Mouse (Mus musculus) liver, embryonic 13.5 days (tissue): ENCODE results near the gene Atp7a. TPM values are rescaled to one million over a fixed set of nuclear protein-coding genes. Genes with fewer than 3 reads are reported as not detected.
A peak's percentile ranks its signal among the peaks of the same experiment; 100 is the strongest.
"Not testable (repeated sequence)": the region's sequence is repeated elsewhere in the genome, so short reads cannot be mapped to it uniquely, and the experiment has no call there.

Source experiments
- ATAC-seq: fragments of 200-750 bp; cut with Nextera tagmentation; 2 replicates; pipeline ENCODE4 v1.8.0; 2017; ENCODE audit warnings: low read depth, mild to moderate bottlenecking, moderate number of reproducible peaks, moderate library complexity
- DNase-seq: peaks from one replicate; pipeline ENCODE4 v3.0.0; 2022
- H3K27ac ChIP-seq: fragments of 300-500 bp; sonication (generic); 2 replicates; pipeline ENCODE4 v1.5.1; 2015; ENCODE audit warnings: moderate library complexity, mild to moderate bottlenecking, inconsistent platforms
- H3K27me3 ChIP-seq: fragments of 300-500 bp; sonication (generic); 2 replicates; pipeline ENCODE4 v1.6.1; 2015; ENCODE audit warnings: mild to moderate bottlenecking, inconsistent platforms
- H3K36me3 ChIP-seq: fragments of 300-500 bp; sonication (generic); 2 replicates; pipeline ENCODE4 v1.6.1; 2015; ENCODE audit warnings: mild to moderate bottlenecking, inconsistent platforms
- H3K4me1 ChIP-seq: fragments of 300-500 bp; sonication (generic); replicated peaks from 2 replicates; pipeline ENCODE4 v1.6.1; 2015; ENCODE audit warnings: inconsistent platforms
- H3K4me2 ChIP-seq: fragments of 300-500 bp; sonication (generic); 2 replicates; pipeline ENCODE4 v1.6.1; 2015; ENCODE audit warnings: inconsistent platforms, mild to moderate bottlenecking, moderate library complexity
- H3K4me3 ChIP-seq: fragments of 300-500 bp; sonication (generic); replicated peaks from 2 replicates; pipeline ENCODE4 v1.5.1; 2015; ENCODE audit warnings: mild to moderate bottlenecking, inconsistent platforms
- H3K9ac ChIP-seq: fragments of 300-500 bp; sonication (generic); 2 replicates; pipeline ENCODE4 v1.6.1; 2015; ENCODE audit warnings: mild to moderate bottlenecking, inconsistent platforms
- H3K9me3 ChIP-seq: fragments of 300-500 bp; sonication (generic); replicated peaks from 2 replicates; pipeline ENCODE4 v1.6.1; 2016; ENCODE audit warnings: inconsistent platforms
- WGBS: fragments of 180-500 bp; shearing (Covaris S2); methylation state at CpG from one replicate; pipeline ENCODE4 v1.1.7; 2015; ENCODE audit not compliant: insufficient replicate concordance; 5-methylcytosine and 5-hydroxymethylcytosine counted together
- polyA plus RNA-seq: library from polyadenylated mRNA; unstranded; fragments of >200 nt; fragmentation: Nextera tagmentation; extraction: Ambion mirVana; gene quantifications from 2 replicates; pipeline ENCODE4 v1.2.1, GENCODE M21; 2015

The Atp7a gene
- 6.7 and 8.5 TPM in 2 replicates for polyA plus RNA-seq

DNA sequence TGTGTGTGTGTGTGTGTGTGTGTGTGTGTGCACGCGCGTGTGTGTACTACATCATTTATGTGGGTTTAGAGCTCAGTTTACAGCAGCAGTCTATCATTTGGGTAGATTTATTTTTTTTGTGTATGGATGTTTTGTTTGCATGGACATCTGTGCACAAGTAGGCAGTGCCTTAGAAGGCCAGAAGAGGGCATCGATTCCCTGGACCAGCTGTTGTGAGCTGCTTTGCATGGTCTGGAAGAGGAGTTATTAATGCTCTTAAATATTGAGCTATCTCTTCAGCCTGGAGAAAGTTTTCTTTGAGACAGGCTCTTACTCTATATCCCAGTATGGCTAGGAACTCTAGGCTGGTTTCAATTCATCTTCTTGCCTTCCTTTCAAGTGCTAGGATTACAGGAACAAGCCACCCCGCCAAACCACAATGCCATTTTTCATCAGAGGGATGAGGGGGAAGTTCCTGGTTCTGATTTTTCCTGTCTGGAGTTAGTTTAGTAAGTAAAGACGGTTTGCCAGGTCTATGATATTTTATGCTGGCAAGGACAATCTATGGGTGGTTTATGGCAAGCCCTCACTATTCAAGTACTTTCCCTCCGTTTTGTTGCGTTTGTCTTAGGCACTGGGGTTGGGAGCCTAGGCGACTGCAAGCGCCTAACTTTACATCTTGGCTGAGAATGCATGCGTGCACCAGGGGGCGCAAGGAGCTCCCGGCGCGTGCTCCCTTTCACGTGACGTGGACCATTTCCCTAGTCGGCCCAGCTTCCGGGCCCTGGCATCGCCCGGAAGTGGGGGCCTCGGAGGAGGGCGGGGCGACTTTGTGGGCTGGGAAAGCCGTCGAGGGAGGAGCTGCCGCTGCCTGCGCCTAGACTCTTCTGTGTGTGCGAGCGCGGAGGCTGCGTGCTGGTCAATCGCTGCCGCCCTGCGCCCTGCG, at the start of gene Atp7a:
Atp7a (plus strand) TSS at position 859 of the 925 bp plus-strand sequence.
- peak within 1 kb of the TSS; percentile 61; the same call in 1 of the 2 replicates for H3K27ac ChIP-seq
- WGBS: 12% methylated on average over 36 of the region's 36 CpGs
- ATAC-seq: peak; percentile 100

DNA sequence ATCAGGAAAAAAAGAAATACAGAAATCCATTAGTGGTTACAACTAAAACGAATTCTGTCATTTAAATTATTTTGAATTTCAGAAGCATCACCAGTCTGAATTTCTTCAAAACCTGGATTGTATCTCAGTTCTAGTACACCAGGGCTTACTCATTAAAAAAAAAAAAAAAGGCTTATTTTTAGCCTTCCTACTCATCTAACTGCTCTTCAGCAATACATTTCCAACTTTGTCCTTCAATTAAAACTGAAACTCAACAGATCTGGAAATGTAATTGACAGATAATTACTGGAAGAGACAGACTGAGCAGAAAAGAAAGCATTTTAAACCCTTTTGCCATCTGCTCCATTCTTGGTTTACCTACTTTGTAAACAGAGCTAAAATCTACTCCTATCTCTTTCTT, 25.5 kb upstream of the Atp7a start:
- ATAC-seq (no peak), DNase-seq (no peak)
- 56% methylated on average over 1 of the region's 1 CpGs for WGBS
- peaks cover 4% of the 10 kb centered on the region for H3K4me1 ChIP-seq
- no peak overlapping the region for H3K9ac ChIP-seq
- H3K9me3 ChIP-seq: no peaks in the 10 kb centered on the region
- H3K4me2 ChIP-seq: no peak overlapping the region
- H3K4me3 ChIP-seq: no peak overlapping the region
- no peaks in the 10 kb centered on the region for H3K27me3 ChIP-seq
- H3K36me3 ChIP-seq: peaks cover 7% of the 10 kb centered on the region; the same call in 1 of the 2 replicates
- no peak overlapping the region for H3K27ac ChIP-seq

More for the DNA sequence above, at the start of gene Atp7a:
- peak within 1 kb of the TSS; percentile 75 for H3K9ac ChIP-seq
- H3K4me3 ChIP-seq: peak within 1 kb of the TSS; percentile 65
- H3K4me2 ChIP-seq: peak within 1 kb of the TSS; percentile 67
- peaks cover 17% of the 10 kb centered on the region; the same call in 1 of the 2 replicates for H3K4me1 ChIP-seq
- peak; percentile 90 for DNase-seq
- peaks cover 3% of the 10 kb centered on the region for H3K36me3 ChIP-seq
- no peaks in the 10 kb centered on the region for H3K27me3 ChIP-seq
- no peaks in the 10 kb centered on the region for H3K9me3 ChIP-seq

DNA sequence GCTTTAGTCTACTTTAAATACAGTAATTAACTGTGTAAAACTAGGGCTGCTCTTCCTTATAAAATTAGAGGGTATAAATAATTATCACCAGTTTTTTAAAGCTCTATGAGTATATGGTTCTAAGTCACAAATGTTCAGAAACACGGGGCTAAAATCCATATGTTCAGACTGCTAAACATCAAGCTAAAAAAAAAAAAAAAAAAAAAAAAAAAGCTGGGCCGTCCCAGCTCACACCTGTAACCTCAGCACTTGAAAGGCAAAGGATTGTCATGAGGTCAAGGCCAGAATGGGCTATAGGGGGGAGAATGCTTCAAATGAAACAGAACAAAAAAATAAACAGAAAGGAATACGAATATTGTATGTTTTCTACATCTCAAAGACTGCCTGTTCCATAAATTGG, 16.3 kb upstream of the Atp7a start:
- no peak for DNase-seq
- H3K4me3 ChIP-seq: peak overlapping the region; percentile 72
- no peak for ATAC-seq
- H3K27ac ChIP-seq: peak overlapping the region; percentile 91
- 10% methylated on average over 3 of the region's 3 CpGs for WGBS
- no peaks in the 10 kb centered on the region for H3K27me3 ChIP-seq
- peaks cover 28% of the 10 kb centered on the region for H3K4me1 ChIP-seq
- peak overlapping the region; percentile 79 for H3K9ac ChIP-seq
- peak overlapping the region; percentile 67 for H3K4me2 ChIP-seq
- no peaks in the 10 kb centered on the region for H3K9me3 ChIP-seq
- H3K36me3 ChIP-seq: no peaks in the 10 kb centered on the region

DNA sequence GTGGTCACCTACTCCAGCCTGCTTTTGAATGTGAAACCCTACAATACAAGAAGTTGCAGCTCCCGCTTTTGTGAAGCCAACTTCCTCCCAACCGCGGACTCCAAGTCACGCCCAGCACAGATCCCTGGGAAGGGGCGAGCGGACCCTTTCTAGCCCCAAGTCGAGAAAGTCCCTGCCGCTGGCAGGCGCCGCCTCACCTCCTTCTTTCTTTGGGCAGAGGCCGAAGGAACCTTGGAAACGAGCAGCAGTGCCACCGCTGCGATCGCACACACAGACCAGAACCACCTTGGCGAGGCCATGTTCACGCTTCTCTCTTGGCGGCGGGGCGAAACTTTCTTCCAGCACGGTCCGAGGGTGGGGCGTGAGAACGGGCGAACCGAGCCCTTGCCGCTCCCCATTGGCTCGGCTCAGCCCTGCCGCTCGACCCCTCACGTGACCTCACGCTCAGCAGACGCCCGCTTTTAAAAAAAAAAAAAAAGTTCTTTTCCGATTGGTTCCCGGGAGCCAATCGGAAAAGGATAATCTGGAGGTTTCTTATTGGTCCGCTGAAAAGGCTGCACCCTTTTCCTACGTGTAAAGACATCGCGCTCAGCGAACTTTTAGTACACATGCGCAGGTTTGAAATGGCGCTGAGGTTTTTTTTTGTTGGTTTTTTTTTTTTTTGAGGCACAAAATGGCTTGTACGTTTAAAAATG, 15.5 kb upstream of the Atp7a start, which contains the start of gene Magt1:
Magt1 (minus strand) TSS at position 442 of the 695 bp plus-strand sequence.
- Histone ChIP-seq H3K4me3 (peak within 1 kb of the TSS; percentile 72), H3K27me3 (no peaks in the 10 kb centered on the region), H3K9ac (peak within 1 kb of the TSS; percentile 79), H3K9me3 (no peaks in the 10 kb centered on the region), H3K4me1 (peaks cover 24% of the 10 kb centered on the region), H3K4me2 (peak within 1 kb of the TSS; percentile 70), H3K36me3 (no peaks in the 10 kb centered on the region), H3K27ac (peak within 1 kb of the TSS; percentile 91)
- DNase-seq: peak; percentile 85
- WGBS: 17% methylated on average over 45 of the region's 45 CpGs
- ATAC-seq: peak; percentile 96

DNA sequence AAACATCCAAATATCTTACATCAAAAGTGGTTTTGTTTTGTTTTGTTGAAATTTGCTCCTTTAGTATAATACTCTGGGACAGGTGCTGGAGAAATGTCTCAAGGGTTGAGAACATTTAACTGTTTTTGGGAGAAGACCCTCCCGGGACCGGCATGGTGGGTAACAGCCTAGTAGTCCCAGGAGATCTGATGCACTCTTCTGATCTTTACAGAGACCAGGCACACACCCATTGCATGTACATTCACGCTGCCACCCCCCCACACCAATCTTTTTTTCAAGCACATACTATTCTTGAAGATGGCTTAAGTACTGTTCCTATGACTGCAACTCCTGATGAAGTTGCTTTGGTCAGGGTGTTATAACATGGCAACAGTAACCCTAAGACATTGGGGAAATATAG, 14.5 kb upstream of the Atp7a start:
- ATAC-seq (no peak), DNase-seq (no peak)
- WGBS: 50% methylated on average over 3 of the region's 3 CpGs
- Histone ChIP-seq H3K4me1 (peaks cover 30% of the 10 kb centered on the region), H3K4me2 (peak overlapping the region; percentile 70), H3K36me3 (no peaks in the 10 kb centered on the region), H3K27ac (peak overlapping the region; percentile 75), H3K4me3 (peak overlapping the region; percentile 51), H3K9me3 (no peaks in the 10 kb centered on the region), H3K9ac (peak overlapping the region; percentile 64), H3K27me3 (no peaks in the 10 kb centered on the region)

DNA sequence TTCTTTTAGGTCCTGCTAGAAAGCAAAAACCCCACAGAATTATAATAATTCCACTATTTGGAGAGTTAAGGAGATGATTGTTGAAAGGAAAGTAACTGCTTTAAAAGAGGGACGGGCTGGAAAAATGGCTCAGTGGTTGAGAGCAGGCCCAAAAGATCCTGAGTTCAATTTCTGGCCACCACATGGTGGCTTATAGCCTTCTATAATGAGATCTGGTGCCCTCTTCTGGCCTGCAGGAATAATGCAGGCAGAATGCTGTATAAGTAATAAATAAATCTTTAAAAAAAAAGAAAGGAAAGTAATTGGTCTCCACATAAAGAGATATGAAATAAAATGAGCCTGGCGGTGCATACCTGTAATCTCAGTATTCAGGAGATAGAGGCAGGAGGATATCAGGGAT, 13.9 kb upstream of the Atp7a start:
- H3K4me2 ChIP-seq: no peak overlapping the region
- no peaks in the 10 kb centered on the region for H3K27me3 ChIP-seq
- H3K4me3 ChIP-seq: no peak overlapping the region
- no peak for ATAC-seq
- no peaks in the 10 kb centered on the region for H3K36me3 ChIP-seq
- peaks cover 30% of the 10 kb centered on the region for H3K4me1 ChIP-seq
- 0 out of 2 replicates have a peak overlapping the region, but pooled peaks have one; percentile 64 for H3K9ac ChIP-seq
- peak; percentile 38 for DNase-seq
- no peak overlapping the region for H3K27ac ChIP-seq
- H3K9me3 ChIP-seq: no peaks in the 10 kb centered on the region
- 8% methylated on average over 2 of the region's 2 CpGs for WGBS

DNA sequence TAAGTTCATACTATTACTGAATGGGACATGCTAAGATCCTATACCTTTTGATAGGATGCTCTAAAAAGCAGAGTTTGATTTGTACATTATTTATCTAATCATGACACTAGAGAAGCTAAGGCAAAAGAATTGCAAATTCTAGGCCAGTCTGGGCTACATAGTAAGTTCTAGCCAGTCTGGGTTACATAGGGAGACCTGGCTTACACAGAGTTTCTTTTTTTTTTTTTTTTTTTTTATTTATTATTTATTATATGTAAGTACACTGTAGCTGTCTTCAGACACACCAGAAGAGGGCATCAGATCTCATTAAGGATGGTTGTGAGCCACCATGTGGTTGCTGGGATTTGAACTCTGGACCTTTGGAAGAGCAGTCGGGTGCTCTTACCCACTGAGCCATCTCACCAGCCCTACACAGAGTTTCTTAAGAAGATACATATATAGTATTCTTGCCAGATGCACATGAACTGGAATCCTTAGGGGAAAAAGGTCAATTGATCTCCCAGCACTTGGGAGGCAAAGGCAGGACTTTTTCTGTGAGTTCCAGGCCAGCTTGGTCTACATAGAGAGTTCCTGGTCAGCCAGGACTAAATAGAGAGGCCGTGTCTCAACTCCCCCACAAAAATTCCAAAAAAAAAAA, 12.2 kb upstream of the Atp7a start:
- Histone ChIP-seq H3K4me2 (peak overlapping the region; percentile 51), H3K9ac (0 out of 2 replicates have a peak overlapping the region, but pooled peaks have one; percentile 73)

DNA sequence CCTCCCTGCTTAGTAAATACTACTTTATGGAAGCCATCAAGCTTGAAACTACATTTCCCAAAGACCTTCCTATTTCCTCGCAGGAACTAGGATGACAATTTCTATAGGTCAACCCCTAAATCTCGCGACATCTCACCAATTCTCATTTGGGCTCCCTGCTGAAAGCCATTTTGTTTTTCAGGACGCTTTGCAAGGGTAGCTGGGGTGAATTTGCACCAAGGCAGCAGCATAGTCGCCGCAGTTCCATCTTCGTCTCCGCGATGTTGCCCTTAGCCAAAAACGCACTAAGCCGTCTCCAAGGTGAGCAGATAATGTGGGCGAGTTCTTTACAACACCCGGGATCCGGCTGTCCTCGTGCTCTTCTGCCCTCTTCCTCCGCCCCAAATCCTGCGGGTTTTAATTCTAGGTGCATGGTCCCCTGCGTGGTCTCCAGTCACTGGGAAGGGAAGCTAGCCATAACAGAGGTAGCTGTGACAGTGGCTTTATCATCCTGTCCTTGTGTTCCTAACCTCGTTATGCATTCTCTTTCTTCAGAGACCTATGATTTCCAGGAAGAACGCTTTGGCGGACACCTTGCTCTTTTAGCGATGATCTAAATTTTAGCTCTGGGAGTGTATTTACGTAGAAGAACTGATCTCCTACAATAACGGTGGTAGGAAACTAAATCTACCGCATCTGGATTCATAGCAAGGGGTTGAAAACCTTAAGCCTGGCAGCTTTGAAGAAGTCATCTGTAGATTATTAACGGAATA, 11.3 kb upstream of the Atp7a start, which contains the start of gene Cox7b:
Cox7b (plus strand) TSS at position 130 of the 752 bp plus-strand sequence.
- Histone ChIP-seq H3K36me3 (peaks cover 15% of the 10 kb centered on the region), H3K4me3 (peak within 1 kb of the TSS; percentile 70), H3K9me3 (no peaks in the 10 kb centered on the region), H3K9ac (peak within 1 kb of the TSS; percentile 73), H3K4me2 (peak within 1 kb of the TSS; percentile 51), H3K27ac (peak within 1 kb of the TSS; percentile 83), H3K4me1 (peaks cover 16% of the 10 kb centered on the region), H3K27me3 (no peaks in the 10 kb centered on the region)
- DNase-seq: peak; percentile 72
- ATAC-seq: peak; percentile 28
- 9% methylated on average over 26 of the region's 26 CpGs for WGBS

More for the DNA sequence above, 12.2 kb upstream of the Atp7a start:
- peaks cover 22% of the 10 kb centered on the region for H3K4me1 ChIP-seq
- H3K36me3 ChIP-seq: peaks cover 11% of the 10 kb centered on the region
- H3K27me3 ChIP-seq, DNase-seq, ATAC-seq, H3K9me3 ChIP-seq: not testable (repeated sequence)
- WGBS: 49% methylated on average over 2 of the region's 2 CpGs
- H3K4me3 ChIP-seq: peak overlapping the region; percentile 70
- peak overlapping the region; percentile 83 for H3K27ac ChIP-seq

DNA sequence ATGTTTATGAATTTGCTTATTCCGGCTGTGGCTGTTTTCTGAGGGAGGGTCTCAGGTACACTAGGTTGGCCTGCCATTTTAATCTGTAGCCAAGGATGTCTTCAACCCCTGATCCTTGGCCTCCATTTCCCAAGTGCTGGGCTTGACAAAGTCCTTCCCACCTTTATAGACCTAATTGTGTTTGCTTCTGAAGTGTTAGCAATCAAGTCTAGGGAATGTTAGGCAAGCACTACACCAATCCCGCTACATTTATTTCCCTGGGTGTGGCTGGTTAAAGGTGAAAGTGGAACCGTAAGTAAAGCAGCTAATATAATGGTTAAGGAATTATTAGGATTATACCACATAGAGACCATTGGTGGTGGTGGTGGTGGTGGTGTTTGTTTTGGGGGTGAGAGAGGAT, 10.0 kb upstream of the Atp7a start:
- peaks cover 16% of the 10 kb centered on the region for H3K4me1 ChIP-seq
- no peaks in the 10 kb centered on the region for H3K9me3 ChIP-seq
- H3K9ac ChIP-seq: peak overlapping the region; percentile 29
- no peaks in the 10 kb centered on the region for H3K27me3 ChIP-seq
- peaks cover 24% of the 10 kb centered on the region for H3K36me3 ChIP-seq
- WGBS: 77% methylated on average over 3 of the region's 3 CpGs
- no peak for DNase-seq
- H3K4me2 ChIP-seq: peak overlapping the region; percentile 56
- H3K27ac ChIP-seq: no peak overlapping the region
- no peak for ATAC-seq
- peak overlapping the region; percentile 70 for H3K4me3 ChIP-seq

DNA sequence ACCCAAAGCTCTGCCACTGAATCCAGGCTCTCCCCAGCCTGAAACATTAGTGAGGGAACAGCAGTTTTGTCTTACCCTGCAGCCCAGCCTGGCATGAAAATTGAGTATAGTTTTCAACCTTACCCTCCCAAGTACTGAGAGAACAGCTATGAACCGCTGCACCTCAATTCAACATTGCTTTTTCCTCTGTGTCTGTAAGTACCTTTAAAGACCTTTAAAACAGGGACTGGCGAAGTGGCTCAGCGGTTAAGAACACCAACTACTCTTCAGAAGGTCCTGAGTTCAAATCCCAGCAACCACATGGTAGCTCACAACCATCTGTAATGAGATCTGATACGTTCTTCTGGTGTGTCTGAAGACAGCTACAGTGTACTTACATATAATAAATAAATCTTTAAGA, 9.6 kb upstream of the Atp7a start:
- no peak overlapping the region for H3K27ac ChIP-seq
- H3K4me1 ChIP-seq: peaks cover 13% of the 10 kb centered on the region
- H3K9ac ChIP-seq: no peak overlapping the region
- peaks cover 25% of the 10 kb centered on the region for H3K36me3 ChIP-seq
- H3K4me3 ChIP-seq: 0 out of 2 replicates have a peak overlapping the region, but pooled peaks have one; percentile 70
- H3K4me2 ChIP-seq: peak overlapping the region; percentile 56
- ATAC-seq: no peak
- H3K9me3 ChIP-seq: no peaks in the 10 kb centered on the region
- WGBS: 77% methylated on average over 4 of the region's 4 CpGs
- DNase-seq: no peak
- H3K27me3 ChIP-seq: no peaks in the 10 kb centered on the region
